Mouse (Mus musculus) myocyte (in vitro differentiated cells): ENCODE data around the gene Cant1. TPM values are rescaled to one million over a fixed set of nuclear protein-coding genes. Genes with fewer than 3 reads are reported as not detected.
A peak's percentile ranks its signal among the peaks of the same experiment; 100 is the strongest.

Experiments used
- H3K27me3 ChIP-seq: one replicate; pipeline ENCODE4 v1.6.1; 2011; ENCODE audit not compliant: control insufficient read depth, insufficient read depth, insufficient read length
- H3K36me3 ChIP-seq: one replicate; pipeline ENCODE4 v1.6.1; 2011; ENCODE audit not compliant: control insufficient read depth, insufficient read depth
- H3K4me2 ChIP-seq: one replicate; pipeline ENCODE4 v1.6.1; 2011; ENCODE audit warnings: low read depth, control low read depth
- H3K4me3 ChIP-seq: one replicate; pipeline ENCODE4 v1.5.1; 2011; ENCODE audit warnings: mild to moderate bottlenecking, control low read depth, moderate library complexity
- H3K79me2 ChIP-seq: one replicate; pipeline ENCODE4 v1.6.1; 2011; ENCODE audit not compliant: control insufficient read depth, insufficient read depth
- H3ac ChIP-seq: one replicate; pipeline ENCODE4 v1.6.1; 2011; ENCODE audit not compliant: control insufficient read depth, insufficient read length
- CEBPB ChIP-seq: IDR thresholded peaks from 2 replicates; pipeline ENCODE4 v1.6.1; 2011; ENCODE audit warnings: mild to moderate bottlenecking, moderate library complexity; ENCODE audit not compliant: poor library complexity, insufficient read depth, severe bottlenecking
- E2F4 ChIP-seq: IDR thresholded peaks from one replicate; pipeline ENCODE4 v1.6.1; 2011; ENCODE audit warnings: mild to moderate bottlenecking, control low read depth, moderate library complexity; ENCODE audit not compliant: insufficient read depth
- MAX ChIP-seq: IDR thresholded peaks from one replicate; pipeline ENCODE4 v1.6.1; 2011; ENCODE audit warnings: low read depth, mild to moderate bottlenecking, control low read depth
- MYOD1 ChIP-seq, 3 experiments: IDR thresholded peaks; one replicate each; pipeline ENCODE4 v1.6.1; 2011; ENCODE audit warnings: control low read depth in 2 of 3, low read depth in 2 of 3, mild to moderate bottlenecking in 2 of 3, moderate library complexity in 1 of 3; ENCODE audit not compliant: insufficient read length in 2 of 3, control insufficient read depth in 1 of 3
- MYOG ChIP-seq, 3 experiments: IDR thresholded peaks; one replicate each; pipeline ENCODE4 v1.6.1; 2011; ENCODE audit warnings: control low read depth in 2 of 3, low read depth in 2 of 3, mild to moderate bottlenecking in 2 of 3; ENCODE audit not compliant: insufficient read length in 2 of 3, control insufficient read depth in 1 of 3, insufficient read depth in 1 of 3
- POLR2A ChIP-seq: IDR thresholded peaks from one replicate; pipeline ENCODE4 v1.6.1; 2011; ENCODE audit warnings: low read depth, mild to moderate bottlenecking, control low read depth, moderate library complexity; ENCODE audit not compliant: insufficient read length
- POLR2AphosphoS2 ChIP-seq: IDR thresholded peaks from one replicate; pipeline ENCODE4 v1.6.1; 2011; ENCODE audit warnings: low read depth, control low read depth; ENCODE audit not compliant: insufficient read length
- REST ChIP-seq: IDR thresholded peaks from one replicate; pipeline ENCODE4 v1.6.1; 2011; ENCODE audit warnings: mild to moderate bottlenecking, control low read depth, moderate library complexity; ENCODE audit not compliant: insufficient read depth, insufficient read length
- SRF ChIP-seq: IDR thresholded peaks from one replicate; pipeline ENCODE4 v1.6.1; 2011; ENCODE audit warnings: low read depth; ENCODE audit not compliant: control insufficient read depth, insufficient read length
- TCF12 ChIP-seq: IDR thresholded peaks from one replicate; pipeline ENCODE4 v1.6.1; 2011; ENCODE audit warnings: mild to moderate bottlenecking, control low read depth; ENCODE audit not compliant: poor library complexity, insufficient read depth, severe bottlenecking
- TCF3 ChIP-seq: IDR thresholded peaks from one replicate; pipeline ENCODE4 v1.6.1; 2011; ENCODE audit warnings: low read depth, control low read depth; ENCODE audit not compliant: insufficient read length
- USF1 ChIP-seq: IDR thresholded peaks from one replicate; pipeline ENCODE4 v1.6.1; 2011; ENCODE audit warnings: low read depth, mild to moderate bottlenecking, control low read depth, moderate library complexity
- polyA plus RNA-seq: library from polyadenylated mRNA; unstranded; fragments of >200 nt; fragmentation: generic; extraction: Trizol; gene quantifications from one replicate; pipeline ENCODE4 v1.2.1, GENCODE M21; 2012; ENCODE audit warnings: missing spikeins

The Cant1 gene
- polyA plus RNA-seq, 1 experiment = 33.7 TPM

- H3K36me3 ChIP-seq = no peaks in the 10 kb centered on the region
- no peak overlapping the region for H3ac ChIP-seq
- H3K27me3 ChIP-seq = no peaks in the 10 kb centered on the region
- H3K4me2 ChIP-seq = no peak overlapping the region
- no peaks in the 10 kb centered on the region for H3K79me2 ChIP-seq
- no peak overlapping the region for H3K4me3 ChIP-seq
- TF ChIP-seq MYOD1 (IDR thresholded peaks at IDR 0.05; ENCODE audit: control insufficient read depth in 1 of 3, insufficient read length in 2 of 3, low read depth in 2 of 3) (no peak), E2F4 (no peak), POLR2A (no peak), MYOG (IDR thresholded peaks at IDR 0.05; ENCODE audit: control insufficient read depth in 1 of 3, insufficient read depth in 1 of 3, insufficient read length in 2 of 3, low read depth in 2 of 3) (no peak), MAX (no peak)
Observed at GRCm38 (mm10) chr11:118368330-118368729, 50.6 kb downstream of the Cant1 start.

GRCm38 (mm10) chr11:118366559-118366958, 52.3 kb downstream of the Cant1 start:
- Histone ChIP-seq H3K36me3 (no peaks in the 10 kb centered on the region), H3K27me3 (no peaks in the 10 kb centered on the region), H3ac (no peak overlapping the region), H3K4me2 (peak overlapping the region; percentile 75), H3K4me3 (no peak overlapping the region), H3K79me2 (no peaks in the 10 kb centered on the region)
- TF ChIP-seq MAX = no peak
- TF ChIP-seq E2F4 = no peak
- TF ChIP-seq TCF12 = no peak
- no peak for TF ChIP-seq MYOD1 (IDR thresholded peaks at IDR 0.05; ENCODE audit: control insufficient read depth in 1 of 3, insufficient read length in 2 of 3, low read depth in 2 of 3)
- TF ChIP-seq SRF = no peak
- TF ChIP-seq MYOG (IDR thresholded peaks at IDR 0.05; ENCODE audit: control insufficient read depth in 1 of 3, insufficient read depth in 1 of 3, insufficient read length in 2 of 3, low read depth in 2 of 3) = no peak
- no peak for TF ChIP-seq USF1
- no peak for TF ChIP-seq TCF3
- no peak for TF ChIP-seq REST
- no peak for TF ChIP-seq POLR2A
- TF ChIP-seq POLR2AphosphoS2 = no peak
- TF ChIP-seq CEBPB = no peak

GRCm38 (mm10) chr11:118366108-118366507, 52.8 kb downstream of the Cant1 start:
- H3ac ChIP-seq = no peak overlapping the region
- H3K27me3 ChIP-seq = no peaks in the 10 kb centered on the region
- no peak overlapping the region for H3K4me3 ChIP-seq
- H3K4me2 ChIP-seq = peak overlapping the region; percentile 75
- no peak for TF ChIP-seq E2F4
- TF ChIP-seq TCF12 = peak; percentile 62
- TF ChIP-seq CEBPB = no peak
- TF ChIP-seq MAX = no peak
- TF ChIP-seq POLR2AphosphoS2 = no peak
- TF ChIP-seq MYOD1 (IDR thresholded peaks at IDR 0.05; ENCODE audit: control insufficient read depth in 1 of 3, insufficient read length in 2 of 3, low read depth in 2 of 3) = peak in 2 of 3 experiments; percentile 67 to 94
- peak; percentile 55 to 95 (median 61) for TF ChIP-seq MYOG (IDR thresholded peaks at IDR 0.05; ENCODE audit: control insufficient read depth in 1 of 3, insufficient read depth in 1 of 3, insufficient read length in 2 of 3, low read depth in 2 of 3)
- TF ChIP-seq TCF3 = peak; percentile 2
- TF ChIP-seq SRF = no peak
- no peak for TF ChIP-seq USF1
- no peak for TF ChIP-seq REST
- TF ChIP-seq POLR2A = no peak
- no peaks in the 10 kb centered on the region for H3K36me3 ChIP-seq
- no peaks in the 10 kb centered on the region for H3K79me2 ChIP-seq

GRCm38 (mm10) chr11:118365171-118365570, 53.7 kb downstream of the Cant1 start:
- Histone ChIP-seq H3K4me2 (peak overlapping the region; percentile 88), H3K4me3 (no peak overlapping the region), H3K27me3 (no peaks in the 10 kb centered on the region), H3ac (no peak overlapping the region), H3K79me2 (no peaks in the 10 kb centered on the region), H3K36me3 (no peaks in the 10 kb centered on the region)
- TF ChIP-seq MAX (no peak), TCF3 (peak; percentile 94), TCF12 (peak; percentile 99), USF1 (no peak), MYOD1 (IDR thresholded peaks at IDR 0.05; ENCODE audit: control insufficient read depth in 1 of 3, insufficient read length in 2 of 3, low read depth in 2 of 3) (peak; percentile 71 to 99 (median 98)), MYOG (IDR thresholded peaks at IDR 0.05; ENCODE audit: control insufficient read depth in 1 of 3, insufficient read depth in 1 of 3, insufficient read length in 2 of 3, low read depth in 2 of 3) (peak; percentile 97 to 100 (median 98)), REST (no peak), E2F4 (no peak), POLR2A (peak; percentile 43), POLR2AphosphoS2 (no peak), SRF (peak; percentile 63), CEBPB (0 out of 2 replicates have a peak, but pooled peaks have one; percentile 24)
